Mouse (Mus musculus) c-Kit-negative CD71-positive TER-119-positive erythroid progenitor cells, embryonic 14.5 days (primary cell): ENCODE data around the gene Orc1.

Source experiments
- DNase-seq: peaks from one replicate; pipeline ENCODE4 v3.0.0-alpha.2; 2013; ENCODE audit warnings: low read depth, low spot score

Gene Orc1

DNA sequence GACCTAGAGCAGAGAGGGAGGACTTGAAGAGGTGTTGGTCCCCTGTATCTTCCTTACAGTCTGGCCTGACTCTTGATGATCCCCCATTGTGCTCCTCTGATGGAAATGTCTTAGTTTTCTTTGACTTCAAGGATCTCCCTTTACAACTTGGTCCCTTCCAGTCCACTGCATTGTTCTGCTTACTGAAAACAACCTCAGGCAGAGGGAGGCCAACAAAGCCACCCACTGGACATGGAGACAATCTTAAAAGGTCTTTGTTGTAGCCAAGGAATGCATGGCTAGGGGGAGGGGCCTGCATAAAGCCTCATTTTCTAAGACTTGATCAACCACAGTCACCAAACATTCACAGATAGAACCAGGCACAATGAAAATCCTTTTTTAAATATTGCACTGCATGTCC is 55.9 kb downstream of the Orc1 start:
- DNase-seq: no peak

DNA sequence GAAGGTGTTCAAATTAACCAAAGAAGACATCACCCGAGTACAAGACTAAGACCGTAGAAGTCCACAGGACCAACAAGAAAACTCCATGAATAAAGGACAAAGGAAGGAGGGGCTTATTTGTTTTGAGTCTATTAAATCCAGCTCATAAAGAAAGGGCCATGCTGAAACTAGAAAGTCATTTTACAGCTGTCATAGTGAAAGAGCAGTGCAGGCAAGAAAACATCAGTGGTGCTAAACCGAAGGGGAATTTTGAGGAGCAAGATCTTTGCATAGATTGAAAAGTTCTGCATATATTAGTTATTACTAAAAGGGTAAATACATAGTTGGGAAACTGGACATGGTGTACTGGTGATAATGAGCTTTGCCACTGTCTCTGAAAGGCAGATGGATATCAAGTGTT is 58.5 kb downstream of the Orc1 start:
- DNase-seq: no peak

DNA sequence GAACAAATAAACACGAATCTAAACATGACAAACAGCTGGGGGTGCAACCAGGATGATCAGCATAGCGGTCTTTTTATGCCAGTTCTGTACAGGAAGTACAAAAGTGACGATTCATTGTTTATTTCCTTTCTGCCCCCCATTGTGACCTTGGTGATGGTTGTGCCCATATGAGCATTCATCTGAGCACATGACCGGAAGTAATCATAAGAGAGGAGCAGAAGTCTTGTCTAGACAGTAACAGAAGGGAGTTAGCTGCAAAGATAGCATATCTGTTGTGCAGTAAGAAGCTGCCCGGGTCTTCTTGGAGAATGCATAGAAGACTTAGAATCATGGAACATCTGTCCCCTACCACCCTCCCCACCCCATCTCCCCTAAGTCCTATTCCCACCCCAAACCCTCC is 59.5 kb downstream of the Orc1 start:
- no peak for DNase-seq

DNA sequence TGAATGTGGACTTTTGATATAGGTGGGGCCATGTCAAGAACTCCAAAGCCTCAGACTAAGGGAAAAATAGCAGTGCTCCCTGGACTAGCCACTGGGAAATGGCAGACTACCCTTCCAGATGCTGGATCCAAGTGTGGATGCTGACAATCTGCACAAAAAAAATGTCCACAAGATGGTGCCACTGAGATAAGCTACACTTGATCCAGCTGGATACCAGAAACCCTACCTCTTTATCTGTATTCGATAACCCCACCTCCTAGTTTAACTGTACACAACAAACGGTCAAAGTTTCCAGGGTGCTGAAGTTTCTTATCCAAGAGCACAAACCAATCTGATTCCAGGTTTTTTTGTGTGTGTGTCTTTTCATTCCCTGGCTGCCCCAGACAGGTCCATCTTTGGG is 85.2 kb downstream of the Orc1 start:
- no peak for DNase-seq
